Mouse (Mus musculus): Measurements from ENCODE around the gene Plekha7.
"Not testable (repeated sequence)": the region's sequence is repeated elsewhere in the genome, so short reads cannot be mapped to it uniquely, and the experiment has no call there.

Gene Plekha7

GRCm38 (mm10) chr7:116128286-116128685, 179.9 kb downstream of the Plekha7 start:
- DNase-seq (ENCODE audit: low spot score), result no peak

GRCm38 (mm10) chr7:116127052-116127451, 181.1 kb downstream of the Plekha7 start:
- DNase-seq (ENCODE audit: low spot score), result no peak

GRCm38 (mm10) chr7:116125671-116126070, 182.5 kb downstream of the Plekha7 start:
- no peak for DNase-seq (ENCODE audit: low spot score)

- no peak for DNase-seq (ENCODE audit: low spot score)
Observed at GRCm38 (mm10) chr7:116124057-116124456, 184.1 kb downstream of the Plekha7 start.

GRCm38 (mm10) chr7:116123597-116123985, 184.6 kb downstream of the Plekha7 start:
- no peak for DNase-seq (ENCODE audit: low spot score)

- no peak for DNase-seq (ENCODE audit: low spot score)
Observed at GRCm38 (mm10) chr7:116122981-116123596, 185.1 kb downstream of the Plekha7 start.

- no peak for DNase-seq (ENCODE audit: low spot score)
Observed at GRCm38 (mm10) chr7:116121202-116121601, 187.0 kb downstream of the Plekha7 start.

GRCm38 (mm10) chr7:116120737-116121136, 187.4 kb downstream of the Plekha7 start:
- no peak for DNase-seq (ENCODE audit: low spot score)

- no peak for DNase-seq (ENCODE audit: low spot score)
Observed at GRCm38 (mm10) chr7:116119306-116119857, 188.8 kb downstream of the Plekha7 start.

- DNase-seq (ENCODE audit: low spot score), result no peak
Observed at GRCm38 (mm10) chr7:116115991-116116390, 192.2 kb downstream of the Plekha7 start.

GRCm38 (mm10) chr7:116115216-116115930, 192.8 kb downstream of the Plekha7 start:
- DNase-seq (ENCODE audit: low spot score), result no peak

- no peak for DNase-seq (ENCODE audit: low spot score)
Observed at GRCm38 (mm10) chr7:116111546-116111945, 196.6 kb downstream of the Plekha7 start.

- DNase-seq (ENCODE audit: low spot score), result no peak
Observed at GRCm38 (mm10) chr7:116110661-116111060, 197.5 kb downstream of the Plekha7 start.

GRCm38 (mm10) chr7:116103091-116103490, 205.1 kb downstream of the Plekha7 start:
- no peak for DNase-seq (ENCODE audit: low spot score)

- DNase-seq (ENCODE audit: low spot score), result no peak
Observed at GRCm38 (mm10) chr7:116099952-116100528, 208.1 kb downstream of the Plekha7 start.

GRCm38 (mm10) chr7:116093466-116093850, 214.7 kb downstream of the Plekha7 start:
- no peak for DNase-seq (ENCODE audit: low spot score)

- DNase-seq (ENCODE audit: low spot score), result peak; percentile 91
Observed at GRCm38 (mm10) chr7:116092710-116093465, 215.3 kb downstream of the Plekha7 start.

GRCm38 (mm10) chr7:116084366-116084765, 223.8 kb downstream of the Plekha7 start, which contains the start of gene Gm4353:
TSS of gene Gm4353 (minus strand) at chr7:116084635.
- not testable (repeated sequence) for DNase-seq (ENCODE audit: low spot score)

All from layer of hippocampus, adult 9-10 months (tissue).